Comparison of ENCODE assay signal across 8 mouse cellular contexts in genomic region chr17:25274571-25275346, GRCm38 (mm10). TPM values are rescaled to one million over a fixed set of nuclear protein-coding genes. Genes with fewer than 3 reads are reported as not detected.
A peak's percentile ranks its signal among the peaks of the same experiment; 100 is the strongest.
DNase-seq lines count a peak whose midpoint lies in the region; ATAC-seq lines count a peak whose summit lies in the region.

Ube2i (minus strand) TSS chr17:25274622.

- ATAC-seq in kidney, embryonic 16.5 days (ENCODE audit: low FRiP score, low TSS enrichment), result no peak
- ATAC-seq in intestine, embryonic 14.5 days (replicated peaks; ENCODE audit: low FRiP score, low TSS enrichment, low read depth), result no peak
- ATAC-seq in megakaryocyte progenitor cell, adult 5-6 weeks (replicated peaks; ENCODE audit: poor library complexity), result no peak

- H3K27me3 ChIP-seq in kidney, embryonic 16.5 days (ENCODE audit: insufficient read depth, low read length), result no peaks in the 10 kb centered on the region
- no peaks in the 10 kb centered on the region for H3K27me3 ChIP-seq in intestine, embryonic 14.5 days (replicated peaks; ENCODE audit: control insufficient read depth, insufficient read depth, low read length)

- H3K9me3 ChIP-seq in kidney, embryonic 16.5 days (ENCODE audit: low read length), result no peaks in the 10 kb centered on the region
- no peaks in the 10 kb centered on the region for H3K9me3 ChIP-seq in intestine, embryonic 14.5 days (ENCODE audit: control insufficient read depth, low read length)

- peaks cover 6% of the 10 kb centered on the region; the same call in 1 of the 2 replicates for H3K36me3 ChIP-seq in kidney, embryonic 16.5 days (ENCODE audit: insufficient read depth, low read length)
- peaks cover 6% of the 10 kb centered on the region; the same call in 1 of the 2 replicates for H3K36me3 ChIP-seq in intestine, embryonic 14.5 days (ENCODE audit: control insufficient read depth, insufficient read depth, low read length)

- H3K4me2 ChIP-seq in kidney, embryonic 16.5 days (replicated peaks; ENCODE audit: low read depth, low read length), result peak within 1 kb of the TSS; percentile 100
- peak within 1 kb of the TSS; percentile 42 for H3K4me2 ChIP-seq in intestine, embryonic 14.5 days (ENCODE audit: low read length)

- peak within 1 kb of the TSS; percentile 100 for H3K4me3 ChIP-seq in kidney, embryonic 16.5 days (ENCODE audit: low read length)
- H3K4me3 ChIP-seq in intestine, embryonic 14.5 days (ENCODE audit: low read depth, low read length), result peak within 1 kb of the TSS; percentile 86

- peaks cover 29% of the 10 kb centered on the region for H3K4me1 ChIP-seq in kidney, embryonic 16.5 days (ENCODE audit: insufficient read depth, low read length)
- H3K4me1 ChIP-seq in intestine, embryonic 14.5 days (replicated peaks; ENCODE audit: control insufficient read depth, insufficient read depth, low read length), result peaks cover 20% of the 10 kb centered on the region

- H3K9ac ChIP-seq in kidney, embryonic 16.5 days (replicated peaks; ENCODE audit: low read length), result peak within 1 kb of the TSS; percentile 99
- H3K9ac ChIP-seq in intestine, embryonic 14.5 days (ENCODE audit: low read length), result peak within 1 kb of the TSS; percentile 99

- DNase-seq in kidney, adult 9 months, result no peak
- no peak for DNase-seq in adrenal gland, postnatal 14 days
- DNase-seq in gastrocnemius, postnatal 10 days, result no peak
- DNase-seq in intestine, embryonic 14.5 days (ENCODE audit: low spot score), result no peak
- no peak for DNase-seq in right cerebral cortex, adult 18-20 months
- no peak for DNase-seq in kidney, postnatal 4 days

- peak within 1 kb of the TSS; percentile 100 for H3K27ac ChIP-seq in kidney, embryonic 16.5 days (ENCODE audit: low read length)
- peak within 1 kb of the TSS; percentile 98 for H3K27ac ChIP-seq in intestine, embryonic 14.5 days (ENCODE audit: low read depth)

- 80% methylated on average over 9 of the region's 9 CpGs for WGBS in kidney, embryonic 16.5 days
- WGBS in intestine, embryonic 14.5 days, result 83% methylated on average over 9 of the region's 9 CpGs

RNA-seq across cellular contexts. Expression of gene Ube2i, which starts in this region (rescaled TPM):
- polyA plus RNA-seq in kidney, embryonic 16.5 days (2015; fragmentation: Nextera tagmentation; extraction: Ambion mirVana), result 611 and 640 TPM in 2 replicates
- total RNA-seq in adrenal gland, postnatal 14 days (2021), result 232 and 245 TPM in 2 replicates
- 100 to 1,000 TPM; 113 to 136 TPM for total RNA-seq in gastrocnemius, postnatal 10 days (2021)
- 579 and 640 TPM in 2 replicates for polyA plus RNA-seq in intestine, embryonic 14.5 days (2014; fragmentation: Nextera tagmentation; extraction: Ambion mirVana)
- total RNA-seq in megakaryocyte progenitor cell, adult 5-6 weeks (2015), result 355 and 376 TPM in 2 replicates
- 305 and 308 TPM in 2 replicates for total RNA-seq in megakaryocyte progenitor cell, adult 5-6 weeks (2017)
